Mouse (Mus musculus) bone marrow, adult 2 months (tissue): ENCODE results near the gene Chn2.

ENCODE experiments used
- CTCF ChIP-seq: fragments of 200-500 bp; IDR thresholded peaks from 2 replicates; pipeline ENCODE4 v1.5.1; 2011; ENCODE audit warnings: low read length, control low read depth; ENCODE audit not compliant: control insufficient read depth, insufficient read depth
- POLR2A ChIP-seq: fragments of 200-500 bp; IDR thresholded peaks from 2 replicates; pipeline ENCODE4 v1.6.1; 2011; ENCODE audit warnings: low read depth, mild to moderate bottlenecking, control low read depth, low read length, borderline replicate concordance; ENCODE audit not compliant: control insufficient read depth

- no peak for TF ChIP-seq CTCF
- TF ChIP-seq POLR2A = no peak
Observed at GRCm38 (mm10) chr6:54171385-54171784, 132.0 kb downstream of the Chn2 start.
